Mouse (Mus musculus): Measurements from ENCODE around the gene Swsap1.

- TF ChIP-seq CTCF (IDR thresholded peaks at IDR 0.05; ENCODE audit: low read depth): no peak
- TF ChIP-seq EP300 (IDR thresholded peaks at IDR 0.05; ENCODE audit: low read depth): no peak
Observed at GRCm38 (mm10) chr9:21953600-21953999, 2.0 kb upstream of the Swsap1 start.

Measured in liver, postnatal 0 days (tissue).